Mouse (Mus musculus) stomach, embryonic 15.5 days (tissue): ENCODE measurements at regions not wholly inside any gene's neighbourhood (a gene's known extent, or its start where the extent isn't known, plus 50 kb on each side); places are given as distances from the start of the nearest gene placed in this dataset.
"Not testable (repeated sequence)": the region's sequence is repeated elsewhere in the genome, so short reads cannot be mapped to it uniquely, and the experiment has no call there.

ENCODE experiments used
- ATAC-seq: fragments of 200-750 bp; cut with Nextera tagmentation; 2 replicates; pipeline ENCODE4 v1.8.0; 2017; ENCODE audit warnings: low read depth, moderate number of reproducible peaks, moderate TSS enrichment; ENCODE audit not compliant: insufficient read depth, low FRiP score
- H3K27ac ChIP-seq: fragments of 300-500 bp; sonication (generic); 2 replicates; pipeline ENCODE4 v1.5.1; 2015; ENCODE audit warnings: mild to moderate bottlenecking, inconsistent platforms
- H3K27me3 ChIP-seq: fragments of 300-500 bp; sonication (generic); replicated peaks from 2 replicates; pipeline ENCODE4 v1.6.1; 2015; ENCODE audit warnings: inconsistent platforms
- H3K36me3 ChIP-seq: fragments of 300-500 bp; sonication (generic); 2 replicates; pipeline ENCODE4 v1.6.1; 2015; ENCODE audit warnings: inconsistent platforms
- H3K4me1 ChIP-seq: fragments of 300-500 bp; sonication (generic); 2 replicates; pipeline ENCODE4 v1.6.1; 2015; ENCODE audit warnings: inconsistent platforms
- H3K4me2 ChIP-seq: fragments of 300-500 bp; sonication (generic); 2 replicates; pipeline ENCODE4 v1.6.1; 2015; ENCODE audit warnings: mild to moderate bottlenecking, inconsistent platforms
- H3K4me3 ChIP-seq: fragments of 300-500 bp; sonication (generic); replicated peaks from 2 replicates; pipeline ENCODE4 v1.5.1; 2015; ENCODE audit warnings: inconsistent platforms
- H3K9ac ChIP-seq: fragments of 300-500 bp; sonication (generic); 2 replicates; pipeline ENCODE4 v1.6.1; 2015; ENCODE audit warnings: inconsistent platforms
- H3K9me3 ChIP-seq: fragments of 300-500 bp; sonication (generic); 2 replicates; pipeline ENCODE4 v1.6.1; 2016; ENCODE audit warnings: inconsistent platforms
- WGBS: fragments of 180-500 bp; shearing (Covaris S2); methylation state at CpG from one replicate; pipeline ENCODE4 v1.1.7; 2015; 5-methylcytosine and 5-hydroxymethylcytosine counted together

- Histone ChIP-seq H3K9ac (no peak overlapping the region), H3K4me3 (no peak overlapping the region), H3K36me3 (no peaks in the 10 kb centered on the region), H3K4me2 (no peak overlapping the region), H3K27me3 (no peaks in the 10 kb centered on the region), H3K9me3 (no peaks in the 10 kb centered on the region), H3K27ac (no peak overlapping the region), H3K4me1 (no peaks in the 10 kb centered on the region)
- 91% methylated on average over 2 of the region's 2 CpGs for WGBS
- no peak for ATAC-seq
Observed at GRCm38 (mm10) chr3:49638601-49639000, 118.5 kb downstream of the Pcdh18 start.

- no peak overlapping the region for H3K27ac ChIP-seq
Observed at GRCm38 (mm10) chr3:49636676-49637075, 120.4 kb downstream of the Pcdh18 start.

GRCm38 (mm10) chr3:49592706-49593451, 164.2 kb downstream of the Pcdh18 start:
- ATAC-seq: no peak
- H3K36me3 ChIP-seq: no peaks in the 10 kb centered on the region
- no peak overlapping the region for H3K4me2 ChIP-seq
- 33% methylated on average over 9 of the region's 9 CpGs for WGBS
- peak overlapping the region; percentile 35; the same call in 1 of the 2 replicates for H3K27ac ChIP-seq
- H3K4me3 ChIP-seq: no peak overlapping the region
- H3K9ac ChIP-seq: no peak overlapping the region
- H3K27me3 ChIP-seq: no peaks in the 10 kb centered on the region
- H3K9me3 ChIP-seq: no peaks in the 10 kb centered on the region
- no peaks in the 10 kb centered on the region for H3K4me1 ChIP-seq

More at GRCm38 (mm10) chr3:49636676-49637075, 120.4 kb downstream of the Pcdh18 start:
- 32% methylated on average over 2 of the region's 2 CpGs for WGBS
- no peaks in the 10 kb centered on the region for H3K4me1 ChIP-seq
- no peak overlapping the region for H3K4me2 ChIP-seq
- no peak overlapping the region for H3K4me3 ChIP-seq
- no peaks in the 10 kb centered on the region for H3K36me3 ChIP-seq
- H3K9me3 ChIP-seq: no peaks in the 10 kb centered on the region
- H3K27me3 ChIP-seq: no peaks in the 10 kb centered on the region
- H3K9ac ChIP-seq: no peak overlapping the region
- ATAC-seq: no peak

DNA sequence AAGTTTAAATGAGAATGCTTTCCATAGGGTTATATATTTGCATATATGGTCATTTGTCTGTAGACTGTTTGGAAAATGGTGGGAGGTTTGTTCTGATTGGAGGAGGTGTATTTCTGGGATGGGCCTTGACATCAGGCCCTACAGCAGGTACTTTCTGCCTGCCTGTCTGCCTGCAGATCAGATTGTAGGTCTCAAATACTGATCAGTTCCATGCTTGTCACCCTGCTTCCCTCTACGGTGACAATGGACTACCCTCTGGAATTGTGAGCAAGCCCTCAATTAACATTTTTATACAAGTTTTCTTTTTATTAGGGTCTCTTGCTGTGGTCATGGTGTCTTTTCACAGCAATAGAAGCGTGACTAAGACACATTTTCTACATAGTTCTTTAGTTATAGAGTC, 166.9 kb downstream of the Pcdh18 start:
- no peaks in the 10 kb centered on the region for H3K27me3 ChIP-seq
- H3K4me1 ChIP-seq: no peaks in the 10 kb centered on the region
- no peak overlapping the region for H3K4me3 ChIP-seq
- H3K4me2 ChIP-seq: no peak overlapping the region
- WGBS: 83% methylated on average over 2 of the region's 2 CpGs
- H3K36me3 ChIP-seq: no peaks in the 10 kb centered on the region
- no peaks in the 10 kb centered on the region for H3K9me3 ChIP-seq
- ATAC-seq: no peak
- no peak overlapping the region for H3K9ac ChIP-seq
- no peak overlapping the region for H3K27ac ChIP-seq

DNA sequence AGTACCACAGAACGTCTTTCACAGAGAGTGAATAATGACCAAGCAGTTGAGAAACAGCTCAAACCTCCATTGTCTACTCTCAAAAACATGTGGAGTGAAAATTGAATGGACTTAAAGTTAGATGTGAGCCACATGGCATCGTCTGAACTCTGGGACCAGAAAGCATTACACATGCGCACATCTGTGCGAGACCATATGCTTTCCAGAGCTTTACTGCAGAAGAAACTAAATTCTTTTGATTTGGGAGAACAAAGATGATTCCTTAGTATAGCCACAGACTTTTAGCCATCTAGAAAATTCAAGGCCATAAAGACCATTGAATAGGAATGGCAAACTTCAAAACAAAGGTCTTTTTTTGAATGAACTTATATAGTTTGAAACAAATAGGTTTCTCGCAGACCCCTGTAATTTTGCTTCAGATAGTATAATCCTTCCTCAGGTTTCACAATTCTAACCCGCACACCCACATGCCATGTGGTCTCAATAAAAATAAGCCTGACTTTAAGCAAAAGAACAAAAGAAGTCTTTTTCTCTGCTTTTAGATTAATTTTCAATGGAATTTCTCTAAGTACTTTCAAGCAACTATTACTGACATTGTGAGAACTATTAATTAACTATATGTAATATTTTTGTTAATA, 170.5 kb downstream of the Pcdh18 start:
- H3K27ac ChIP-seq: no peak overlapping the region
- no peaks in the 10 kb centered on the region for H3K36me3 ChIP-seq
- no peaks in the 10 kb centered on the region for H3K9me3 ChIP-seq
- no peak overlapping the region for H3K9ac ChIP-seq
- no peak overlapping the region for H3K4me2 ChIP-seq
- no peaks in the 10 kb centered on the region for H3K4me1 ChIP-seq
- no peak for ATAC-seq
- no peak overlapping the region for H3K4me3 ChIP-seq
- H3K27me3 ChIP-seq: no peaks in the 10 kb centered on the region
- 61% methylated on average over 6 of the region's 6 CpGs for WGBS

DNA sequence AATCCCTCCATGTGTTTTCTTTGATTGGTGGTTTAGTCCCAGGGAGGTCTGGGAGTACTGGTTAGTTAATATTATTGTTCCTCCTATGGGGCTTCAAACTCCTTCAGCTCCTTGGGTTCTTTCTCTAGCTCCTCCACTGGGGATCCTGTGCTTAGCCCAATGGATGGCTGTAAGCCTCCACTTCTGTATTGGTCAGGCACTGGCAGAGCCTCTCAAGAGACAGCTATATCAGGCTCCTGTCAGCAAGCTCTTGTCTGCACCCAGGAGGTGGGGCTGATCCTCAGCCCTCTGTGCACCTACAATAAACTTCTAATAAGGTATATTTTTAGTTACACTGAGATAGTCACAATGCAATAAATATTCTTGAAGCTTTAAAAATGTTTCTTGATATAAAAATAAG, 171.2 kb downstream of the Pcdh18 start:
- H3K27ac ChIP-seq, H3K9ac ChIP-seq, H3K36me3 ChIP-seq, H3K9me3 ChIP-seq, H3K4me1 ChIP-seq, ATAC-seq, H3K27me3 ChIP-seq, H3K4me3 ChIP-seq, H3K4me2 ChIP-seq: not testable (repeated sequence)

GRCm38 (mm10) chr3:49566769-49567729, 190.1 kb downstream of the Pcdh18 start:
- no peak overlapping the region for H3K9ac ChIP-seq
- H3K4me1 ChIP-seq: no peaks in the 10 kb centered on the region
- ATAC-seq: no peak
- H3K4me2 ChIP-seq: no peak overlapping the region
- WGBS: 84% methylated on average over 8 of the region's 8 CpGs
- H3K4me3 ChIP-seq: no peak overlapping the region
- no peaks in the 10 kb centered on the region for H3K36me3 ChIP-seq
- no peak overlapping the region for H3K27ac ChIP-seq
- H3K9me3 ChIP-seq: no peaks in the 10 kb centered on the region
- H3K27me3 ChIP-seq: no peaks in the 10 kb centered on the region

DNA sequence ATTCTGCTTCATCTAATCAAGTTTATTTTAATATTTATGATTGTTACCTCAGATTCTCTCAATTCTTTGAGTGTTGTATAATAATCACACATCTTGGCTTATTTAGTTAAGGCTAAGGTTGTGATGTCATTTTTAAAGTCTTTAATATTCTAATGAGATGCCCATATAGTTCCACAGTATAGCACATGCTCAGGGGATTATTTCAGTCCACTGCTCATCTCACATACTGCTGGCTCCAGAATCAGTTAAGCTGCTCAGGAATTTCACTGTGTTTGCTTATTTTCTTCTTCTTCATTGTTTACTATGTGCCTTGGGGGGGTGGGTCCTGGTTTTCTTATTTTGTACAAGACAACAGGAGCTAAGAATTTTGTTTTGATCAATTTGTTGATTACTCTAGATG, 229.5 kb downstream of the Pcdh18 start:
- Histone ChIP-seq H3K4me3 (no peak overlapping the region), H3K27ac (no peak overlapping the region), H3K9ac (no peak overlapping the region), H3K4me1 (no peaks in the 10 kb centered on the region), H3K9me3 (no peaks in the 10 kb centered on the region), H3K4me2 (no peak overlapping the region), H3K36me3 (no peaks in the 10 kb centered on the region), H3K27me3 (no peaks in the 10 kb centered on the region)
- ATAC-seq: no peak

- Histone ChIP-seq H3K27ac (no peak overlapping the region), H3K9ac (no peak overlapping the region), H3K4me2 (no peak overlapping the region), H3K9me3 (no peaks in the 10 kb centered on the region), H3K4me1 (no peaks in the 10 kb centered on the region), H3K27me3 (no peaks in the 10 kb centered on the region), H3K4me3 (no peak overlapping the region), H3K36me3 (no peaks in the 10 kb centered on the region)
- WGBS: 54% methylated on average over 2 of the region's 2 CpGs
- no peak for ATAC-seq
Observed at GRCm38 (mm10) chr3:49520088-49520487, 237.0 kb downstream of the Pcdh18 start.

DNA sequence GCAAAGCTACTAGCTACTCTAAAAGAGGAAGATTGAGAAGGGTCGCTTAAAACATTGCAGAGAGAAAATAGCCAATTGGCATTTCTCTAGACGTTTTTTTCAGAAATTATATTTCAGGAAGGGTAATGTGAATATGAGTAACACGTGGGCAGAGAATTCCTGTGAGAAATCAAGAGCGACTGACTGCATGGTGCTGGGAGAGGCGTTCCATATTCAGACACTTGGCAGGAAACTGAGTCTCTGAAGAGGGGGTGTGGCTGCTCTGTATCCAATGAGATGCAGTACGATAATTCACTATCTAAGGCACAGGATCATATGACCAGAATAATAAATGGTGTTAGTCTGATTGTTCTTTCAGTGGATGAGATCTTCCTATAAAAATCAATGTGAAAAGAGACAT, 252.5 kb downstream of the Pcdh18 start:
- Histone ChIP-seq H3K4me3 (no peak overlapping the region), H3K9ac (no peak overlapping the region), H3K36me3 (no peaks in the 10 kb centered on the region), H3K9me3 (no peaks in the 10 kb centered on the region), H3K4me1 (no peaks in the 10 kb centered on the region), H3K27ac (no peak overlapping the region), H3K4me2 (no peak overlapping the region), H3K27me3 (no peaks in the 10 kb centered on the region)
- no peak for ATAC-seq
- WGBS: 49% methylated on average over 6 of the region's 6 CpGs

GRCm38 (mm10) chr3:49502351-49502750, 254.8 kb downstream of the Pcdh18 start:
- Histone ChIP-seq H3K9me3 (no peaks in the 10 kb centered on the region), H3K4me3 (no peak overlapping the region), H3K36me3 (no peaks in the 10 kb centered on the region), H3K27ac (no peak overlapping the region), H3K4me1 (no peaks in the 10 kb centered on the region), H3K27me3 (no peaks in the 10 kb centered on the region), H3K4me2 (no peak overlapping the region), H3K9ac (no peak overlapping the region)
- 62% methylated on average over 4 of the region's 4 CpGs for WGBS
- no peak for ATAC-seq

- Histone ChIP-seq H3K4me1 (no peaks in the 10 kb centered on the region), H3K27me3 (no peaks in the 10 kb centered on the region), H3K9ac (no peak overlapping the region), H3K4me2 (no peak overlapping the region), H3K27ac (no peak overlapping the region), H3K9me3 (no peaks in the 10 kb centered on the region), H3K36me3 (no peaks in the 10 kb centered on the region), H3K4me3 (no peak overlapping the region)
- no peak for ATAC-seq
- 44% methylated on average over 8 of the region's 8 CpGs for WGBS
Observed at GRCm38 (mm10) chr3:49485105-49485504, 272.0 kb downstream of the Pcdh18 start.
